Mouse (Mus musculus) frontal cortex, postnatal 14 days (tissue): Measurements from ENCODE around the gene Tbc1d2b.

Source experiments
- DNase-seq, 2 experiments: peaks; one replicate each; pipeline ENCODE4 v3.0.0; 2022; ENCODE audit warnings: low spot score in 2 of 2

Tbc1d2b gene

GRCm38 (mm10) chr9:90172528-90173321, 97.9 kb downstream of the Tbc1d2b start:
- peak in 1 of 2 experiments; percentile 5 for DNase-seq

DNA sequence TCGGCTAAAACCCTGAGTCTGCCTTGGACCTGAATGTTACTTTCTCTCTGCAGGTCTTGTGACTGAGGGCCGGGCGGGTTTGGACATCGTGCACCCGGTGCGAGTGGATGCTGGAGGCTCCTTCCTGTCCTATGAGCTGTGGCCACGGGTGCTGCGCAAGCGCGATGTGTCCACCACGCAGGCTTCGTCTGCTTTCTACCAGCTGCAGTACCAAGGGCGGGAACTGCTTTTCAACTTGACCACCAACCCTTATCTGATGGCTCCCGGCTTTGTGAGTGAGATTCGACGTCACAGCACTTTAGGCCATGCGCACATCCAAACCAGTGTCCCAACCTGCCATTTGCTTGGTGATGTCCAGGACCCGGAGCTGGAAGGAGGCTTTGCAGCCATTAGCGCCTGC, 99.2 kb downstream of the Tbc1d2b start:
- no peak for DNase-seq

- no peak for DNase-seq
Observed at GRCm38 (mm10) chr9:90169965-90170364, 100.6 kb downstream of the Tbc1d2b start.

DNA sequence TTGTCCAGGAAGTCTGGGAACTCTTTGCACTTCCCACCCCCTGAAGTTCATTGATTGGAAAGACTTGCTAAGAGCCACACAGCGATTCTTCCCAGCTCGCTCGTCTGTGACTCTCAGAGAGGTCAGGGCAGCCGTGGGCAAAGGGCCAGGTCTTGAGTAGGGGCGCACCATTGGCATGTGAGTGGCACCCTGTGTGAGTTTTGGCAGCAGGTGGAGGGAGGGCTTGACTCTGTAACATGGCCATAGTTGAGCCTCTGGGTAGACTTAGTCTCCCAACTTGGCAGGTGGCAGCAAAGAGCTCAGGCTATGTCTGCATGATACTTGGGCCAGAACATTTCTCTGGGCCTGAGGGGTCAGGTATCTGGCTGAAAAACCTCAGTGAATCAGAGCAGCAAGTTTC, 104.0 kb downstream of the Tbc1d2b start:
- DNase-seq = no peak

DNA sequence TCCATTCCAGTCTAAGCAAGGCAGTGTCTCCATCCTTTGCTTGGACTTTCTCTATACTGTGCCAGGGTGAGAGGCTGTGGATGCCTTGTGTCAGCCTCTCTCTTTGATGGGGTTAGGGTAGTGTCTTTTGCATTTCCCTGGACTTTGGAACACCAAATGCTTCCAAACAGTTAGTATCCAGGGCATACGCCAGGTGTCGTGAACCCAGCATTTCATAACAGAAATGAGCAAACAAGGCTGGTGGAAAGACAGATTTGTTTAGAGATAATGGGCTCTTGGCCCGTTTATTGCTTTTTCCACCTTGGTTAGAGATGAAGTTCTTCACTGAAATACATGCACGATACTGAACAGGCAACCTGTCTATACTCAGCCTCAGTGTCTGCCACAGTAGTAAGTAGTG, 105.0 kb downstream of the Tbc1d2b start:
- no peak for DNase-seq

DNA sequence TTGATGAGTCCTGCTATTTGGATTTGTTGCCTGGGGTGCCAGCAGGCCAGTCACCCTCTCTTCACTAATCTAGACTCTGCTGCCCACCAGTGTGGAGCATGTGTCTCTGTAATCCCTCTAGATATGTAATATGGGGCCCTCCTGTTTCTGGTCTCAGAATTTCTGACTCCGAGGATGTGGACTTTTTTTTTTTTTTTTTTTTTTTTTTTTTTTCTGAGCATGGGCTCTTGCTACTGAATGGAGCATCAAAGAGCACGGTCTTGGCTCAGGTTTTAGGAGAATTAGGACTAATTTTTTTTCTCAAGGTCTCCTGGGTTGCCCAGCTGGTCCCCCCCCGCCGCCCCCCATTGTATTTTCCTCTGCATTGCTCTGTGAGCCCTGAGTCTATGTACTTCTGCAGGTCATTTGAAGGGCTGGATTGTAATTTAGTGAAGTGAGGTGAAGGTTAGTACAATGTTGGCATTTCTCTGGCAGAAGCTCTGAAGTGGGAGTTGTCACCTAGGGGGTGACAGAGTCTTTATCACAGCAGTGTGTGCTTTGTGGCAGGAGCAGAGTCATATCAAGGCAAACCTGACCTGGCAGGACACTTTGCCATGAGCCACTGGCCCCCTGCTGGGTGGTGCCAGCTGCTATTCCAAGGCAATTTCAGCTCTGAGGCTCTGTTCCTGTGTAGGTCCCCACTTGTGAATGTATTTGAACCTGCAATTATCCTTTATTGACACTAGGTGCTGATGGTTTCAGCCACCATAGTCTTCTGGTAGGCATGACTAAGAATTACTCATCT, 105.7 kb downstream of the Tbc1d2b start:
- no peak for DNase-seq

DNA sequence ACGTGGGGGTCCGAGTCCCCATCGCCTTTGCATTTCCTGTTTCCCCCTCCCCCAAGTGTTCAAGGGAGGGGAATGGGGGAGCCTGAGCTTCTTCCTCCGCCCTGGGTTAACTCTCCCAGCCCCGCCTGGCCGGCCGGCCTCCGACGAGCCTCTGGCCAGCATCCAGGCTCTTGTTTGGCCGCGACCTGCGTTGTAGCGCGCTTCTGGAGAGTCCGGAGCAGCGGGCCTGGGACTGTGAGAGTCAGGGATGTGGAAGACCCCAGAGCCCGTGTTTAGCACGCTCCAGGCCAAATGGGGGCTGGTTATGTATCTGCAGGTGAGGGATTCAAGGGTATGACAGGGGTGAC, 106.9 kb downstream of the Tbc1d2b start:
- no peak for DNase-seq

DNA sequence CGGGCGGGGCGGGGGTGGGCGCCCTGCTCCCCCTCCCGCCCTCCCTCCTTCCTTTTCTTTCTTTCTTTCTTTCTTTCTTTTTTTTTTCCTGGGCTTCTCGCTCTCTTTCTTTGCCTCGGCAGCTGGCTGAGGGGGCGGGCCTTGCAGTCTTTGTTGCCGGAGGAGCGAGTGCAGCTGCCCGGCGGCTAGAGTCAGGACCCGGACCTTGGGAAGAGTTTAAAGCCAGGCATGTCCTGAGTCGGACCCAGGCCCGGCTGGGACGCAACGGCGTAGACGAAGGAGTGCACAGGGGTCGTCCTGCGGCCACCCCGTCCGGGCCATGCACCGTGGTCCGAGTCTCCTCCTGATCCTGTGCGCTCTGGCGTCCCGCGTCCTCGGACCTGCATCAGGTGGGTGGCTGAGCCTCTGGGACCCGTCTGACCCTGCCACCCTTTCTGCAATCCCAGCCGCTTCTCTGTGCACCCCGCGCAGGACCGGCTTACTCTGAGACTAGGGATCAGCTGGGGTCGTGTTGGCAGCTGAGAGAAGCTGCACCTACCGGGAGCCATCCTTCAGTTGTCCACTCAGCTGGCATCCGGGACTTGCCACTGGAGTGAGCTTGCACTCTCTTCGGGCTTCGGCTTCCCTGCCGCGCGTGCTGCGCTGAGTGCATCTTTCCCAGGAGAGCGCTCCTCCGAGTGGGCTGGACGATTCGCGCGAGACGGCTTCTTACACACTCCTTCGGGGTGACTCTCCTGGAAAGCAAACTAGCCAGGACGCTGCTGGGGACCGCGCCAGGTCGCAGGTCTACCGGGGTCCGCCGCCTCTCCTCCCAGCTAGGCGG, 107.5 kb downstream of the Tbc1d2b start, which contains the start of gene Adamts7:
Adamts7 (plus strand) TSS at position 144 of the 823 bp plus-strand sequence.
- DNase-seq = peak in 1 of 2 experiments; percentile 57

DNA sequence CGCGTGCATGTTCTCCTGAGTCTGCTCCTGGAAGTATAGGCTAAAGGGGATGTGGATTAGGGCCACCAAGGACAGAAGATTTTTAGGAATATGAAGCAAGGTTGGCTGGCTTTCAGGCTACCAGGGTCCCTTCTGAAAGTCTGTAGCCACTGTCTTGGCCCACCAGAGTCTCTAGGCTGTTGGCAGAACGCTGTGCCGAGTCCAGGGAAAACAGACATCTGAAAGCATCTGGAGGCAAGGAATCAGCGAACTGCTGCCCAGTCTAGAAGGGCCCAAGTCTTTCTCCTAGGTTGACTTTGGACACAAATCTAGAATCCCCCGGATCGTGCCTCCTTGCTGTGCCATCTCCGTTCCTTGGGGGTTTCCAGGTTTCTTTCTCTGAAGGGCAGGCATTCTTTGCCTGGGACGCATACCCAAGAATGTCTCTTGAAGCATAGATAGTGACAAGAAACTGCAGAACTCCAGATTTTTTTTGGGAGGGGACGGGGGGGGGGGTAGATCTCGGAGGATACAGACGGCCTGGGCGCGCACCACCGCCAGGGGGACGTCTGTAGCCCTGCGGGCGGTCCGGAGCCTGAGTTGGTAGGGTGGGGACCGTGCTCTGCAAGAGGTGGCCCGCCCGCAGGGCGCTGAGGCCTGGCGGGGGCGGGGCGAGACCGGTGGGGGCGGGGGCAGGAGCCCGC, 108.2 kb downstream of the Tbc1d2b start:
- no peak for DNase-seq
